Mouse (Mus musculus) neural tube, embryonic 15.5 days (tissue): Measurements from ENCODE around the gene Tcea2. TPM values are rescaled to one million over a fixed set of nuclear protein-coding genes. Genes with fewer than 3 reads are reported as not detected.

ENCODE experiments used
- ATAC-seq: fragments of 200-750 bp; cut with Nextera tagmentation; 2 replicates; pipeline ENCODE4 v1.8.0; 2017; ENCODE audit warnings: mild to moderate bottlenecking, moderate TSS enrichment, moderate library complexity; ENCODE audit not compliant: low FRiP score
- H3K27ac ChIP-seq: fragments of 300-500 bp; sonication (generic); replicated peaks from 2 replicates; pipeline ENCODE4 v1.5.1; 2015; ENCODE audit warnings: mild to moderate bottlenecking, inconsistent platforms
- H3K27me3 ChIP-seq: fragments of 300-500 bp; sonication (generic); replicated peaks from 2 replicates; pipeline ENCODE4 v1.6.1; 2015; ENCODE audit warnings: inconsistent platforms
- H3K36me3 ChIP-seq: fragments of 300-500 bp; sonication (generic); 2 replicates; pipeline ENCODE4 v1.6.1; 2015; ENCODE audit warnings: inconsistent platforms
- H3K4me1 ChIP-seq: fragments of 300-500 bp; sonication (generic); 2 replicates; pipeline ENCODE4 v1.6.1; 2015; ENCODE audit warnings: inconsistent platforms
- H3K4me2 ChIP-seq: fragments of 300-500 bp; sonication (generic); 2 replicates; pipeline ENCODE4 v1.6.1; 2015; ENCODE audit warnings: inconsistent platforms, mild to moderate bottlenecking, moderate library complexity
- H3K4me3 ChIP-seq: fragments of 300-500 bp; sonication (generic); replicated peaks from 2 replicates; pipeline ENCODE4 v1.5.1; 2015; ENCODE audit warnings: mild to moderate bottlenecking, inconsistent platforms
- H3K9ac ChIP-seq: fragments of 300-500 bp; sonication (generic); replicated peaks from 2 replicates; pipeline ENCODE4 v1.6.1; 2015; ENCODE audit warnings: mild to moderate bottlenecking, inconsistent platforms
- H3K9me3 ChIP-seq: fragments of 300-500 bp; sonication (generic); replicated peaks from 2 replicates; pipeline ENCODE4 v1.6.1; 2016; ENCODE audit warnings: inconsistent platforms
- WGBS: fragments of 180-500 bp; shearing (Covaris S2); methylation state at CpG from one replicate; pipeline ENCODE4 v1.1.7; 2015; ENCODE audit warnings: mixed read lengths; 5-methylcytosine and 5-hydroxymethylcytosine counted together
- polyA plus RNA-seq: library from polyadenylated mRNA; unstranded; fragments of >200 nt; fragmentation: Nextera tagmentation; extraction: Ambion mirVana; gene quantifications from 2 replicates; pipeline ENCODE4 v1.2.1, GENCODE M21; 2015

The Tcea2 gene
- polyA plus RNA-seq, 1 experiment from 2014 or later, result 44.9 TPM

GRCm38 (mm10) chr2:181715382-181715781 is 35.3 kb downstream of the Tcea2 start:
- peak; percentile 21; the same call in 1 of the 2 replicates for ATAC-seq

GRCm38 (mm10) chr2:181716991-181717390 is 36.9 kb downstream of the Tcea2 start:
- Histone ChIP-seq H3K4me2 (peak overlapping the region; percentile 74), H3K9ac (no peak overlapping the region), H3K4me3 (peak overlapping the region; percentile 57), H3K27me3 (no peaks in the 10 kb centered on the region), H3K27ac (no peak overlapping the region), H3K36me3 (peaks cover 28% of the 10 kb centered on the region), H3K9me3 (no peaks in the 10 kb centered on the region), H3K4me1 (peaks cover 49% of the 10 kb centered on the region)
- 43% methylated on average over 3 of the region's 3 CpGs for WGBS
- no peak for ATAC-seq

More at GRCm38 (mm10) chr2:181715382-181715781, 35.3 kb downstream of the Tcea2 start:
- peaks cover 19% of the 10 kb centered on the region for H3K36me3 ChIP-seq
- no peaks in the 10 kb centered on the region for H3K27me3 ChIP-seq
- H3K4me3 ChIP-seq, result peak overlapping the region; percentile 57
- peak overlapping the region; percentile 65 for H3K9ac ChIP-seq
- WGBS, result 59% methylated on average over 3 of the region's 3 CpGs
- peak overlapping the region; percentile 88 for H3K27ac ChIP-seq
- peak overlapping the region; percentile 74 for H3K4me2 ChIP-seq
- no peaks in the 10 kb centered on the region for H3K9me3 ChIP-seq
- H3K4me1 ChIP-seq, result peaks cover 47% of the 10 kb centered on the region

- H3K4me2 ChIP-seq, result no peak overlapping the region
- H3K27ac ChIP-seq, result no peak overlapping the region
- H3K36me3 ChIP-seq, result peaks cover 37% of the 10 kb centered on the region
- H3K27me3 ChIP-seq, result no peaks in the 10 kb centered on the region
- 34% methylated on average over 3 of the region's 3 CpGs for WGBS
- no peak for ATAC-seq
- H3K4me1 ChIP-seq, result peaks cover 33% of the 10 kb centered on the region
- H3K9me3 ChIP-seq, result no peaks in the 10 kb centered on the region
- no peak overlapping the region for H3K4me3 ChIP-seq
- no peak overlapping the region; the same call in 1 of the 2 replicates for H3K9ac ChIP-seq
Measured at GRCm38 (mm10) chr2:181720061-181720460, 40.0 kb downstream of the Tcea2 start.

- peaks cover 37% of the 10 kb centered on the region for H3K36me3 ChIP-seq
- no peak overlapping the region for H3K9ac ChIP-seq
- H3K4me3 ChIP-seq, result no peak overlapping the region
- no peaks in the 10 kb centered on the region for H3K9me3 ChIP-seq
- H3K27me3 ChIP-seq, result no peaks in the 10 kb centered on the region
- H3K27ac ChIP-seq, result no peak overlapping the region
- H3K4me2 ChIP-seq, result no peak overlapping the region
- ATAC-seq, result no peak
- H3K4me1 ChIP-seq, result peaks cover 26% of the 10 kb centered on the region
Measured at GRCm38 (mm10) chr2:181721200-181721599, 41.1 kb downstream of the Tcea2 start.

- Histone ChIP-seq H3K27ac (no peak overlapping the region), H3K4me1 (peaks cover 16% of the 10 kb centered on the region), H3K9me3 (no peaks in the 10 kb centered on the region), H3K36me3 (peaks cover 37% of the 10 kb centered on the region), H3K4me2 (no peak overlapping the region), H3K27me3 (no peaks in the 10 kb centered on the region), H3K4me3 (no peak overlapping the region), H3K9ac (no peak overlapping the region)
- ATAC-seq, result no peak
- WGBS, result 16% methylated on average over 3 of the region's 3 CpGs
Measured at GRCm38 (mm10) chr2:181722213-181722612, 42.1 kb downstream of the Tcea2 start.

GRCm38 (mm10) chr2:181727659-181728262 is 47.7 kb downstream of the Tcea2 start:
- no peaks in the 10 kb centered on the region for H3K9me3 ChIP-seq
- no peak overlapping the region for H3K9ac ChIP-seq
- H3K27ac ChIP-seq, result no peak overlapping the region
- H3K36me3 ChIP-seq, result peaks cover 16% of the 10 kb centered on the region
- WGBS, result 37% methylated on average over 9 of the region's 9 CpGs
- peaks cover 7% of the 10 kb centered on the region; the same call in 1 of the 2 replicates for H3K4me1 ChIP-seq
- no peak for ATAC-seq
- H3K27me3 ChIP-seq, result no peaks in the 10 kb centered on the region
- H3K4me2 ChIP-seq, result no peak overlapping the region
- no peak overlapping the region for H3K4me3 ChIP-seq

- H3K27me3 ChIP-seq, result no peaks in the 10 kb centered on the region
- no peaks in the 10 kb centered on the region for H3K9me3 ChIP-seq
- peaks cover 6% of the 10 kb centered on the region; the same call in 1 of the 2 replicates for H3K36me3 ChIP-seq
- no peak for ATAC-seq
- no peak overlapping the region for H3K4me2 ChIP-seq
- peaks cover 6% of the 10 kb centered on the region; the same call in 1 of the 2 replicates for H3K4me1 ChIP-seq
- no peak overlapping the region for H3K9ac ChIP-seq
- H3K27ac ChIP-seq, result no peak overlapping the region
- no peak overlapping the region for H3K4me3 ChIP-seq
- 42% methylated on average over 3 of the region's 3 CpGs for whole genome bisulfite sequencing
Measured at GRCm38 (mm10) chr2:181730051-181730450, 49.9 kb downstream of the Tcea2 start.

Other genes starting within 250 kb of the Tcea2 start
- 18.5 and 19.7 TPM in 2 replicates for gene Zbtb46, start 220.9 kb upstream of the Tcea2 start, polyA plus RNA-seq
- gene Abhd16b, start 187.1 kb upstream of the Tcea2 start, polyA plus RNA-seq, result 0.12 and 0.13 TPM in 2 replicates
- 112 and 113 TPM in 2 replicates for gene Tpd52l2, start 183.2 kb upstream of the Tcea2 start, polyA plus RNA-seq
- 242 and 263 TPM in 2 replicates for gene Dnajc5, start 159.8 kb upstream of the Tcea2 start, polyA plus RNA-seq
- gene Uckl1, start 95.4 kb upstream of the Tcea2 start, polyA plus RNA-seq, result 65.6 and 66.7 TPM in 2 replicates
- 58.2 and 61.1 TPM in 2 replicates for gene Prpf6, start 88.4 kb upstream of the Tcea2 start, polyA plus RNA-seq
- gene Zfp512b, start 87.5 kb upstream of the Tcea2 start, polyA plus RNA-seq, result 68.1 and 87.0 TPM in 2 replicates
- 164 and 191 TPM in 2 replicates for gene Samd10, start 81.1 kb upstream of the Tcea2 start, polyA plus RNA-seq
- 0.20 and 1.3 TPM in 2 replicates for gene Gm29797, start 23.3 kb upstream of the Tcea2 start, polyA plus RNA-seq
- gene Sox18, start 8.7 kb upstream of the Tcea2 start, polyA plus RNA-seq, result 21.0 and 21.6 TPM in 2 replicates
- 66.4 and 68.1 TPM in 2 replicates for gene Rgs19, start 13.7 kb downstream of the Tcea2 start, polyA plus RNA-seq
- not detected in 2 replicates for gene Lkaaear1, start 18.1 kb downstream of the Tcea2 start, polyA plus RNA-seq
- gene Oprl1, start 34.7 kb downstream of the Tcea2 start, polyA plus RNA-seq, result 72.5 and 87.0 TPM in 2 replicates
- 11.3 and 15.1 TPM in 2 replicates for gene Myt1, start 83.0 kb downstream of the Tcea2 start, polyA plus RNA-seq
- gene Pcmtd2, start 157.5 kb downstream of the Tcea2 start, polyA plus RNA-seq, result 26.6 and 30.2 TPM in 2 replicates
- gene Polr3k, start 184.0 kb downstream of the Tcea2 start, polyA plus RNA-seq, result 74.2 and 76.2 TPM in 2 replicates